Mouse (Mus musculus): ENCODE measurements around the gene Snapin. TPM values are rescaled to one million over a fixed set of nuclear protein-coding genes. Genes with fewer than 3 reads are reported as not detected.

Snapin gene
- total and polyA plus RNA-seq, 3 experiments = 18.9 to 39.8 (median 37.8) TPM

DNA sequence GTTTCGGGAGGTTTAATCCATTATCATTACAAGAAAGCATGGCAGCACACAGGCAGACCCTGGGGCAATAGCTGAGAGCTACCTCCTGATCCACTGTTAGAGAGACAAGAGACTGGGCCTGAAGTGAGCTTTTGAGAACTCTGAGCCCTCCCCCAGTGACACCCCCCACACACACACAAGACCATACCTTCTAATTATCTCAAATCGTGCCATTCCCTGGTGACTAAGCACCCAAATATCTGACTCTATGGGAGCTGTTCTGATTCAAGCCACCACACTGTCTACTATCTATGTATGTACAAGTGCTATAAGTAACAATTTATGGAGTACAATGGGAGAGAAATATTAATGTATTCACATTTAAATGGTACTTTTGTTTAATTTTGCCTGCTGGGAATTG is 50.1 kb downstream of the Snapin start:
- H3K9ac ChIP-seq (ENCODE audit: insufficient read depth, low read depth) = no peak overlapping the region
- in situ Hi-C loops (cut with MboI; ENCODE audit: low pct_ligation_motif_present, low pct_unique_long_range_greater_than_20kb, low sequenced_read_pairs) (no loop called here), dilution Hi-C loops (cut with MboI; ENCODE audit: extremely low pct_ligation_motif_present, extremely low pct_unique_long_range_greater_than_20kb, low sequenced_read_pairs) (no loop called here)
- H3K4me2 ChIP-seq (ENCODE audit: insufficient read depth, low read depth, poor library complexity, severe bottlenecking) = no peak overlapping the region
- H3K79me2 ChIP-seq (replicated peaks; ENCODE audit: control insufficient read depth, extremely low read depth, insufficient read depth, poor library complexity, severe bottlenecking) = no peaks in the 10 kb centered on the region
- H3K27me3 ChIP-seq (replicated peaks) = no peaks in the 10 kb centered on the region
- no peaks in the 10 kb centered on the region for H3K4me1 ChIP-seq (ENCODE audit: control insufficient read depth in 1 of 2, insufficient read depth in 2 of 2)
- no peaks in the 10 kb centered on the region for H3K36me3 ChIP-seq (replicated peaks in 1 of 2; ENCODE audit: control insufficient read depth in 1 of 2, insufficient read depth in 1 of 2, low read length in 1 of 2)
- H3K4me3 ChIP-seq (replicated peaks in 1 of 3; ENCODE audit: low read depth in 2 of 3, low read length in 2 of 3, poor library complexity in 1 of 3) = no peak overlapping the region
- no peak for TF ChIP-seq POLR2A (IDR thresholded peaks at IDR 0.05; ENCODE audit: low read depth, low read length)
- no peak for TF ChIP-seq KAT2A (IDR thresholded peaks at IDR 0.05; ENCODE audit: insufficient replicate concordance, low read length)
- no peak for TF ChIP-seq JUND (conservative IDR thresholded peaks at IDR 0.05; ENCODE audit: low read depth, low read length)
- TF ChIP-seq IRF4 (IDR thresholded peaks at IDR 0.05; ENCODE audit: low read depth, low read length) = no peak
- no peak for TF ChIP-seq POLR2AphosphoS2 (IDR thresholded peaks at IDR 0.05; ENCODE audit: low read depth, low read length)
- no peak for TF ChIP-seq RAD21 (IDR thresholded peaks at IDR 0.05; ENCODE audit: low read depth, low read length)
- H3K9me3 ChIP-seq (replicated peaks; ENCODE audit: low read length) = no peaks in the 10 kb centered on the region
- no peak overlapping the region for H3K27ac ChIP-seq (ENCODE audit: insufficient read depth, low read depth)
- no peak for DNase-seq (ENCODE audit: extremely low read depth)

Other genes starting within 250 kb of the Snapin start
Only the 20 nearest of the 24 such genes appear.
- 27.8 and 28.1 TPM in 2 replicates for gene Dennd4b, start 225.8 kb downstream of the Snapin start, total RNA-seq (2012; rRNA removed)
- gene Dennd4b, start 225.8 kb downstream of the Snapin start, total RNA-seq (2014; rRNA removed) = 9.4 and 9.8 TPM in 2 replicates
- 34.4 and 45.3 TPM in 2 replicates for gene Dennd4b, start 225.8 kb downstream of the Snapin start, polyA plus RNA-seq (2012; ENCODE audit: insufficient read length, low read depth)
- 8.9 and 10.0 TPM in 2 replicates for gene Gatad2b, start 197.9 kb downstream of the Snapin start, total RNA-seq (2012; rRNA removed)
- gene Gatad2b, start 197.9 kb downstream of the Snapin start, total RNA-seq (2014; rRNA removed) = 6.4 and 8.4 TPM in 2 replicates
- 20.6 and 22.6 TPM in 2 replicates for gene Gatad2b, start 197.9 kb downstream of the Snapin start, polyA plus RNA-seq (2012; ENCODE audit: insufficient read length, low read depth)
- 2.6 TPM in 2 replicates for gene Slc27a3, start 101.1 kb downstream of the Snapin start, total RNA-seq (2012; rRNA removed)
- 1.3 and 1.5 TPM in 2 replicates for gene Slc27a3, start 101.1 kb downstream of the Snapin start, total RNA-seq (2014; rRNA removed)
- gene Slc27a3, start 101.1 kb downstream of the Snapin start, polyA plus RNA-seq (2012; ENCODE audit: insufficient read length, low read depth) = 1.6 and 1.9 TPM in 2 replicates
- gene Ints3, start 57.4 kb downstream of the Snapin start, total RNA-seq (2012; rRNA removed) = 30.7 and 36.5 TPM in 2 replicates
- 20.3 and 20.5 TPM in 2 replicates for gene Ints3, start 57.4 kb downstream of the Snapin start, total RNA-seq (2014; rRNA removed)
- 37.9 and 45.9 TPM in 2 replicates for gene Ints3, start 57.4 kb downstream of the Snapin start, polyA plus RNA-seq (2012; ENCODE audit: insufficient read length, low read depth)
- gene Npr1, start 25.2 kb downstream of the Snapin start, total RNA-seq (2012; rRNA removed) = 0.13 TPM in 2 replicates
- not detected in 2 replicates for gene Npr1, start 25.2 kb downstream of the Snapin start, total RNA-seq (2014; rRNA removed)
- gene Npr1, start 25.2 kb downstream of the Snapin start, polyA plus RNA-seq (2012; ENCODE audit: insufficient read length, low read depth) = not detected in 2 replicates
- 120 and 148 TPM in 2 replicates for gene Ilf2, start 14.9 kb downstream of the Snapin start, total RNA-seq (2012; rRNA removed)
- gene Ilf2, start 14.9 kb downstream of the Snapin start, total RNA-seq (2014; rRNA removed) = 182 and 208 TPM in 2 replicates
- 197 and 199 TPM in 2 replicates for gene Ilf2, start 14.9 kb downstream of the Snapin start, polyA plus RNA-seq (2012; ENCODE audit: insufficient read length, low read depth)
- 88.5 and 106 TPM in 2 replicates for gene Chtop, start 18.5 kb upstream of the Snapin start, total RNA-seq (2012; rRNA removed)
- gene Chtop, start 18.5 kb upstream of the Snapin start, total RNA-seq (2014; rRNA removed) = 130 and 134 TPM in 2 replicates
- 126 and 137 TPM in 2 replicates for gene Chtop, start 18.5 kb upstream of the Snapin start, polyA plus RNA-seq (2012; ENCODE audit: insufficient read length, low read depth)
- 8.9 and 13.2 TPM in 2 replicates for gene S100a1, start 23.4 kb upstream of the Snapin start, total RNA-seq (2012; rRNA removed)
- 2.6 and 3.8 TPM in 2 replicates for gene S100a1, start 23.4 kb upstream of the Snapin start, total RNA-seq (2014; rRNA removed)
- 2.7 and 5.0 TPM in 2 replicates for gene S100a1, start 23.4 kb upstream of the Snapin start, polyA plus RNA-seq (2012; ENCODE audit: insufficient read length, low read depth)
- 35.5 and 37.1 TPM in 2 replicates for gene S100a13, start 23.4 kb upstream of the Snapin start, total RNA-seq (2012; rRNA removed)
- gene S100a13, start 23.4 kb upstream of the Snapin start, total RNA-seq (2014; rRNA removed) = 37.1 and 41.6 TPM in 2 replicates
- gene S100a13, start 23.4 kb upstream of the Snapin start, polyA plus RNA-seq (2012; ENCODE audit: insufficient read length, low read depth) = 19.3 and 22.1 TPM in 2 replicates
- not detected in 2 replicates for gene S100a14, start 35.8 kb upstream of the Snapin start, total RNA-seq (2012; rRNA removed)
- not detected in 2 replicates for gene S100a14, start 35.8 kb upstream of the Snapin start, total RNA-seq (2014; rRNA removed)
- gene S100a14, start 35.8 kb upstream of the Snapin start, polyA plus RNA-seq (2012; ENCODE audit: insufficient read length, low read depth) = not detected in 2 replicates
- not detected in 2 replicates for gene S100a16, start 46.2 kb upstream of the Snapin start, total RNA-seq (2012; rRNA removed)
- not detected in 2 replicates for gene S100a16, start 46.2 kb upstream of the Snapin start, total RNA-seq (2014; rRNA removed)
- not detected in 2 replicates for gene S100a16, start 46.2 kb upstream of the Snapin start, polyA plus RNA-seq (2012; ENCODE audit: insufficient read length, low read depth)
- gene S100a3, start 69.5 kb upstream of the Snapin start, total RNA-seq (2012; rRNA removed) = not detected in 2 replicates
- gene S100a3, start 69.5 kb upstream of the Snapin start, total RNA-seq (2014; rRNA removed) = not detected in 2 replicates
- gene S100a3, start 69.5 kb upstream of the Snapin start, polyA plus RNA-seq (2012; ENCODE audit: insufficient read length, low read depth) = not detected in 2 replicates
- not detected in 2 replicates for gene S100a2, start 99.2 kb upstream of the Snapin start, total RNA-seq (2012; rRNA removed)
- gene S100a2, start 99.2 kb upstream of the Snapin start, total RNA-seq (2014; rRNA removed) = not detected in 2 replicates
- gene S100a2, start 99.2 kb upstream of the Snapin start, polyA plus RNA-seq (2012; ENCODE audit: insufficient read length, low read depth) = not detected in 2 replicates
- gene Gm42674, start 110.9 kb upstream of the Snapin start, total RNA-seq (2012; rRNA removed) = not detected in 2 replicates
- not detected in 2 replicates for gene Gm42674, start 110.9 kb upstream of the Snapin start, total RNA-seq (2014; rRNA removed)
- gene Gm42674, start 110.9 kb upstream of the Snapin start, polyA plus RNA-seq (2012; ENCODE audit: insufficient read length, low read depth) = not detected in 2 replicates
- gene S100a4, start 112.7 kb upstream of the Snapin start, total RNA-seq (2012; rRNA removed) = 0.76 TPM in 1 of 2 replicates, not detected in the other
- gene S100a4, start 112.7 kb upstream of the Snapin start, total RNA-seq (2014; rRNA removed) = 1.1 and 1.2 TPM in 2 replicates
- 0.86 TPM in 1 of 2 replicates, not detected in the other for gene S100a4, start 112.7 kb upstream of the Snapin start, polyA plus RNA-seq (2012; ENCODE audit: insufficient read length, low read depth)
- gene S100a5, start 117.5 kb upstream of the Snapin start, total RNA-seq (2012; rRNA removed) = not detected in 2 replicates
- gene S100a5, start 117.5 kb upstream of the Snapin start, total RNA-seq (2014; rRNA removed) = not detected in 2 replicates
- not detected in 2 replicates for gene S100a5, start 117.5 kb upstream of the Snapin start, polyA plus RNA-seq (2012; ENCODE audit: insufficient read length, low read depth)
- not detected in 2 replicates for gene S100a6, start 121.8 kb upstream of the Snapin start, total RNA-seq (2012; rRNA removed)
- not detected in 2 replicates for gene S100a6, start 121.8 kb upstream of the Snapin start, total RNA-seq (2014; rRNA removed)
- gene S100a6, start 121.8 kb upstream of the Snapin start, polyA plus RNA-seq (2012; ENCODE audit: insufficient read length, low read depth) = not detected in 2 replicates
- not detected in 2 replicates for gene S100a7a, start 163.0 kb upstream of the Snapin start, total RNA-seq (2012; rRNA removed)
- gene S100a7a, start 163.0 kb upstream of the Snapin start, total RNA-seq (2014; rRNA removed) = not detected in 2 replicates
- gene S100a7a, start 163.0 kb upstream of the Snapin start, polyA plus RNA-seq (2012; ENCODE audit: insufficient read length, low read depth) = not detected in 2 replicates
- not detected in 2 replicates for gene S100a8, start 177.9 kb upstream of the Snapin start, total RNA-seq (2012; rRNA removed)
- not detected in 2 replicates for gene S100a8, start 177.9 kb upstream of the Snapin start, total RNA-seq (2014; rRNA removed)
- gene S100a8, start 177.9 kb upstream of the Snapin start, polyA plus RNA-seq (2012; ENCODE audit: insufficient read length, low read depth) = not detected in 2 replicates
- gene S100a9, start 204.7 kb upstream of the Snapin start, total RNA-seq (2012; rRNA removed) = not detected in 2 replicates
- not detected in 2 replicates for gene S100a9, start 204.7 kb upstream of the Snapin start, total RNA-seq (2014; rRNA removed)
- not detected in 2 replicates for gene S100a9, start 204.7 kb upstream of the Snapin start, polyA plus RNA-seq (2012; ENCODE audit: insufficient read length, low read depth)